Mouse (Mus musculus): ENCODE measurements around the gene Ptpa.
A peak's percentile ranks its signal among the peaks of the same experiment; 100 is the strongest.
"Not testable (repeated sequence)": the region's sequence is repeated elsewhere in the genome, so short reads cannot be mapped to it uniquely, and the experiment has no call there.

Ptpa gene

DNA sequence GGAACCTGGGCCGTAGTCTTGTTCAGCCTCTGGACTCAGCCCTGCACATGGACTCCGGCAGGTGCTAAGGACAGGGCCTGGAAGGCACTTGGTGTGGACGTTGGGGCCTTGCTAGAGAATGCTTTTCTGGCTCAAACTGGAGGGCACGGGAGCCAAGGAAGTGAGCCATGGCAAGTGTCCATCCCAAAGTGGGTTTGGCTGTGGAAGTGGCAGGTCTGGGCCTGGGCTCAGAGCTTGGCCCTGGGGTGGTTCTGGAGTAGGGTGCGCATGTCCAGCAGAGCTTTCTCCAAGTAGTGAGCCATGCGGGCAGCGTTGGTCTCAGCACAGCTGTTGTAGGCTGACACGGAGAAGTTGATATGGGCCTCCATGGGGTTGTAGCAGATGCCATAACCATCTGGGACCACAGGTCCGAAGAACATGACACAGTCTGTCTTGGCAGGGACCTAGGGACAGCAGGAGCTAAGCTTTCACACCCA is 13.4 kb upstream of the Ptpa start:
- no peak for DNase-seq (ENCODE audit: low spot score)

DNA sequence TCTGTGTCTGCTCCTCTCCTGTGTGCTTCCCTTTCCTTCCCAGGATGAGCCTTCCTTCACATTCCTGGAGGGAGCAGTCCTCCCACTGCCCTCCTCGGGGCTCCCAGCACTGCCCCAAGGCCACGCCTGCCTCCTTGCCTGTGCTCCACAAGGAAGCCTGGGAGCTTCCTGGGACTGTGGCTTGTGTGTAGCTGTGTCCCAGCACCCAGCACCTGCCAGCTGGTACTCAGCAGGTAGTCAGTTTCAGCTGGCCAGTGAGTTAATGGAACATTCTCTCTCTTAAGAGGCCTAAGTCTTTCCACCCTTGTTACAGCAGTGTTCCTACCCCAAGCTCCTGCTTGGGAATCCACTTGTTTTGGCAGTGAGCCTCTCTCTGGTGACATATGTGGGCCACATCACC is 13.0 kb upstream of the Ptpa start:
- no peak for DNase-seq (ENCODE audit: low spot score)

- DNase-seq (ENCODE audit: low spot score) = no peak
These were observed 12.0 kb upstream of the Ptpa start for GRCm38 (mm10) chr2:30403870-30404269.

DNA sequence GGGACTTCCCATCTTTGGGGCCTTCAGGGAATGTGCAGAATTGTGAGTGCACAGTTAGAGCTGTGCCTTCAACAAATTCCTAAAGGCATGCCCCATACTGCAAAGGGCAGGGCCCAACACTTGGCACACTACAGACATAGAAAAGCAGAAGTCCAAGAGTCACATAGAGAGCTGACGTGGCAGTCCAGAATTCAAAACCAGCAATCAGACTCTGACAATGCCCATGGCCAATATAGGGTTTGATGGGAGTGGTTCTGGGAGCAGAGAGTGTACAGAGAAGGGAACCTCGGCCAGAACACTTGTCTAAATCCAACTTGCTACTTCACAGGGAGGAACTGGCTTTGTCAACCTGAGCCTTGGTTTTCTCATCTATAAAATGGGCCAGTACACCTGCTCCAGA is 8.6 kb upstream of the Ptpa start:
- DNase-seq (ENCODE audit: low spot score) = no peak

DNA sequence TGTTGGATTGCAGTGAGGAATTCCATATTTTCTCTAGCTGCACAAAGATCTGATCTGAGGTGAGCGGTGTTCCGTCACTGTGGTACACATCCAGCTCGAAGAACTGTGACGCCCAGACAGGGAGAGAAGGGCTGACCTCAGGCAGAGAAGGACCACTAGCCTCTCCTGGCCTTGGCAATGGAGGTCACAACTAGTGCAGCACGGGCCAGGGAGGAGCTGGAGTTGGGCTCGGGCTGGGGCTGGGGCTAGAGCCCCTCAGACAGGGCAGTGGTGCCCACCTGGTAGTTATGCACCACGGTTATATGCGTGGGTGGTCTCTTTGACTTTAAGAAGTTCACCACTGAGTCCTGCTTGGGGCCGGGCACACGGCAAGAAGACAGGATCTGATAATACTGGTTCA is 8.1 kb upstream of the Ptpa start:
- no peak for DNase-seq (ENCODE audit: low spot score)

DNA sequence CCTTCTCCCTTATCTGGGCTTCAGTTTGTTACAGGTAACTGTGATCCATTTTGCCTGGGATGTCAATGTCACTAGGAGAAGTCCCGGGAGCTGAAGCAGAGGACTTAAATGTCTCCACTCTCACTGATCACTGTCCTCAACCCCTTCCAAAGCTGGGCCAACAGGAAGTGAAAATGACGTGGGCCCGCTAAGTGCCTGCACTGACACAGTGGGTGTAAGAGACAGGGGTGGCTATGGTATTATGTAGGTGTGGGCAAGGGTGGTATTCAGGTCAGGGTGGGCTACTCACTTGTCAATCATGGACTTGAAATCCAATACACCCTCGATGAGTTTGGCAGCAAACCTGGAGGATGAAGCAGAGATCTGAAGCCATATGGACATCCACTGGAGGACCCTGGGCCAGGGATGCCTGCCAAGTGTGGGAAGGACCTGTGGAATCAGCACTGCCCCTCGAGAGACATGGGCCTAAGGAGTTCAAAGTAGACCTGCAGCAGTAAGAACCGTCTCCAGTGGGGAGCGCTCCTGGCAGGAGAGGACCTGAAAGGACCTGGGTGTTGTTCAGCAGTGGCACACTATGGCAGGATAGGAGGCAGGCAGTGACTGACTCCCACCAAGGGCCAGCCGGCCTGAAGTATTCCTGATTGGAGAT is 7.3 kb upstream of the Ptpa start:
- DNase-seq (ENCODE audit: low spot score) = no peak

DNA sequence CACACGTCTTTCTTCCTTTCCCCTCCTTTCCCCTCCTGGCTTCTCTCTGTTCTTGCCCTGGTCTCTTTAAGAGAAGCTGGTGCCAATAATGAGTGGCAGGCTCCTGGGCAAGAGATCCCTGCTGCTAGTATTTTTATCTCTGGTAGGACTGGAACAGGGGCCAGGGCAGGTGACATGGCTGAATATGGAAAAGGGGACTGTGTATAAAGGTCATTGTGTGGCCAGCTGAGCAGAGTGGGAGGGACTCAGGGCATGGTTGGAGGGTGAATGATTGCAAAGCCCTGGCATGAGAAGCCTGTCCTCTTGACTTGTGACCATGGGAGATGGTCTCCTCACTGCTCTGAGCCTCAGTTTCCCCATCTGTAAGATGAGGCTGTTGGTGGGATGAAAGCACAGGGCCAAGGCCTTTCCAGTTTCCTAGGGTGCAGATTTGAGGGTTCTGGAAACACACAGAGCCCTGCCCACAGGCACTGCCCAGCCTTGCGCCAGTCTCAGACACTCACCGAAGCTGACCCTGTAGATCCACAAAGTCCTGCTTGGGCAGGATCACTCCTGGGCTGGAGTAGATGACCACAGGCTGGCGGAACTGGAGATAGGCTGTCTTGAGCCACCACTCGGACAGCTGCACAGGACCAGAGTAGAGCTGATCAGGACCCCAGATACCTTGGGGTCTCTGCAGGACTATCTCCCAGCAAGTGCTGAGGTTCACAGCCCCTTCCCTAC is 6.2 kb upstream of the Ptpa start:
- DNase-seq (ENCODE audit: low spot score) = no peak

DNA sequence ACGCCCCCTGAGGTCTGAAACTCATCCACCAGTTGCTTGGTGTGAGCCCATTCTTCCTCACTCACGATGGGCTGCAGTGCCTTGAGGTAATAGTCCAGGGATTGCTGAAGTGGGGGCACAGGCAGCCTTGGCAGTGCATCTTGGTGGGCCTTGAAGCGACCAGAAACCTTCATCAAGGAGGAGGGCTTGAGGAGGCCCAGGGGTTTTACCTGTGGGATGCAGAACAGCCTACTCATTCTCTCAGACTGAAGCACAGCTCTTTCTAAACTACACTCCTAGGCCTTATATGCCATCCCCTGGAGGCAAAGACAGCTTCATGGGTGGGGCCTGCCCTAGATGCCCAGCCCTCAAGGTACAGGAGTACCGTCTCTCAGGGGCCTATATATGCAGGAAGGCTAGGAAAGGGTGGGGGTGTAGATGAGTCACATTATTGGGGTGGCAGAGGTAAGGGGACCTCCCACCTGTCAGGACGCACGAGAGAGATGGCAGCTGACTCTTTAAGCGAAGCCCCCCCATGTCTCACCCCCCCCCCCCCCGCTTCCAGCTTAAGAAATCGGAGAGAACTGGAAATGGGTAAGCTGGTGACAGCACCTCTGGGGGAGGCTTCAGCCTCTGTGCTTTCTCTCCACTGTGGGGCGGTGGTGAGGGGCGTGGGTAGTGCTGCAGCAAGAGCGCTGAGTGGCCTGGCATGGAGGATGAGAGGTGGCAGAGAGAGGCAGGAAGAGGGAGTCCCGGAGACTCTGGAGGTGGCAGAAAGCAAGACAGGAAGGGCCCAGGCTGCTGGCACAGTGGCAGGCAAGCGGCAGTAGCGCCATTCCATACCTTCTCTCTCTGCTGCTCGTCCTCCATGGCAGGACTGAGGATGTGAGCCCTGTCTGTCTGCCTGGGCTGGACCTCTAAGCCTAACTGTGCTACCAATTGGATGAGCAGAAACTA is 2.5 kb upstream of the Ptpa start:
- DNase-seq (ENCODE audit: low spot score) = no peak

DNA sequence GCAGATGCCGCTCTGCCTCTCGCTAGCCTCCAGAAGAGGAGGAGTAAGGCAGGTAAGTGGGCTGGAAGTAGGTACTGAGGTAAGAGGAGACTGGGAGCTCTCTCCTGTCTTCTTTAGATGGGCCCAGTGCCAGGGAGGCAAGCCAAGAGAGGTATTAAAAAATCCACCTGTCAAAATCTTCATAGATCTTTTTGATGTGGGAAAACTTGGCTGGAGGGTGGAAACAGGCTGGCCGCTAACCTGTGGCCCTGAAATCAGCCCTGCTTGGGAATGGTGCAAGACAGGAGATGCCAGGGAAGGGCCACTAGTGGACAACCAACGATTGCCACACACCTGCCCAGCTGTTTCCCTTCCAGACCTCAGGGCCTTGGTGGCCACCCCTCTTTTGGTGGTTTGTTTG is 1.7 kb upstream of the Ptpa start:
- DNase-seq (ENCODE audit: low spot score) = no peak

GRCm38 (mm10) chr2:30414681-30415080 is 1.2 kb upstream of the Ptpa start:
- DNase-seq (ENCODE audit: low spot score) = peak; percentile 13

GRCm38 (mm10) chr2:30415157-30415935 is 493 bp upstream of the Ptpa start, which contains the start of gene Crat:
Crat (minus strand) TSS chr2:30415813.
- peak; percentile 92 for DNase-seq (ENCODE audit: low spot score)

GRCm38 (mm10) chr2:30416649-30416965 is 768 bp downstream of the Ptpa start:
- DNase-seq (ENCODE audit: low spot score) = no peak

DNA sequence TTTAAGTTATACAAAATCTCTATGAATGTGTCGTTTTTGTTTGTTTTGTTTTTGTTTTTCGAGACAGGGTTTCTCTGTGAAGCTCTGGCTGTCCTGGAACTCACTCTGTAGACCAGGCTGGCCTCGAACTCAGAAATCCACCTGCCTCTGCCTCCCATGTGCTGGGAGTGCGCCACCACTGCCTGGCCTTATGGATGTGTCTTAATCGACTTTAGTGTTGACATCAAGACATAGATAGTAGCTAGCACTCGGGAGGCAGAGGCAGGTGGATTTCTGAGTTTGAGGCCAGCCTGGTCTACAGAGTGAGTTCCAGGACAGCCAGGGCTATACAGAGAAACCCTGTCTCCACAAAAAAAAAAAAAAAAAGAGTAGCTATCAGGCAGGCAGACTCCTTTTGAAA is 1.3 kb downstream of the Ptpa start:
- not testable (repeated sequence) for DNase-seq (ENCODE audit: low spot score)

- no peak for DNase-seq (ENCODE audit: low spot score)
These were observed 1.8 kb downstream of the Ptpa start for GRCm38 (mm10) chr2:30417595-30418165.

- DNase-seq (ENCODE audit: low spot score) = no peak
These were observed 2.4 kb downstream of the Ptpa start for GRCm38 (mm10) chr2:30418259-30418658.

DNA sequence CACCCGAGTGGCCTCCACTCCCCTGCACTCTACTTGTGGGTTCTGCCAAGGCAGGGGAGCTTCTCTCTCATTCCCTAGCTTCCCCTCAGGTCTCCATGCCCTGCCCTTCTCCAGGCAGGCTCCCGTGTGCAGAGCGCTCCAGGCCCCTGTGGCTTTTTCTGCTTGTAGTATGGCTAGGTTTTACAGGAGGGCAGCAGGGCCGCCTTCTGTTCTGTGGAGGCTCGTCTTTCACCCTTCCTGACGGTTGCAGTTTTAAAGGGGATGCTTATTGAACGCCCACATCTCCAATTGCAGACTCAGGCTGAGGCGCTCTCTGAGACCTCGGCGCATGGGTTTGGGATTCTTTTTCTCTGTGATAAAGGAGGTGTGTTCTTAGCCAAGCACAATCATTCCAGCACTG is 3.3 kb downstream of the Ptpa start:
- DNase-seq (ENCODE audit: low spot score) = peak; percentile 42

GRCm38 (mm10) chr2:30421432-30421831 is 5.6 kb downstream of the Ptpa start:
- no peak for DNase-seq (ENCODE audit: low spot score)

DNA sequence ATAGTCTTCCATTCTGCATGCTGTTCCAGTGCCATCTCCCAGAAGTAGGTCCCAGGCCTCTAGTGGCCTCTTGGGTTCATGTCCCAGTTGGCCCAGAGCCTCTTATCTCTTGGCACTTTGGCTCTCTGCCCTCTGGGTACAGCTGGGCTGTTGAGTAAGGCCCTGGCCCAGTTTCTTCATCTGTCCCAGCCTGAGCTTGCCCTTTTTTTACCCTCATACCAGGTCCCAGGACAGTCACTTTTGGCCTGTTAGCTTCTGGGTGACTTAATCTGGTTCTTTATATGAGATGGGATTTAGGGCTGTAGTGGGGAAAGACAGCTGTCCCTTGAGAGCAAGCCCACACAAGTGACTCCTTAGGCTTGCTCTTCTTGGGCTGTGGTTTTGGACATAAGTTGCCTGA is 13.3 kb downstream of the Ptpa start:
- DNase-seq (ENCODE audit: low spot score) = no peak

- peak; percentile 58 for DNase-seq (ENCODE audit: low spot score)
These were observed 19.7 kb downstream of the Ptpa start for GRCm38 (mm10) chr2:30435326-30436155.

DNA sequence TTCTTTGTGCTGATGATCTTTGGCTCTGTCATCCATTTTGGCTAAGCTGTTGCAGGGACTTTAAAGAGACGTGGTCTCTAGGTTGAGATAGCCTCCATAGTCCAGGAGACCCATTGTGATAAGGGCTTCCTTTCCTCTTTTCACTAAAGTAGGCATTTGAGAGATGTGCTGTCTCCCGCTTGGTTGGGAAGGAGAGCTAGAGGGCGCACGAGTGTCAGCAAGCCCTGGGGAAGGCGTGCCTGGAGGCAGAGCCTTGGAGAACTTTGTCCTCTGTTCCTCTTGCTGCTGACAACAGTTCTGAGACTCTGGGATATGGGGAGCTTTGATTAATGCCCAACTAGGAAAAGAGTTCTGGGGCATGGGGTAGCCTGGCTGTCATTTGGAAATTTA is 20.3 kb downstream of the Ptpa start:
- peak; percentile 56 for DNase-seq (ENCODE audit: low spot score)

DNA sequence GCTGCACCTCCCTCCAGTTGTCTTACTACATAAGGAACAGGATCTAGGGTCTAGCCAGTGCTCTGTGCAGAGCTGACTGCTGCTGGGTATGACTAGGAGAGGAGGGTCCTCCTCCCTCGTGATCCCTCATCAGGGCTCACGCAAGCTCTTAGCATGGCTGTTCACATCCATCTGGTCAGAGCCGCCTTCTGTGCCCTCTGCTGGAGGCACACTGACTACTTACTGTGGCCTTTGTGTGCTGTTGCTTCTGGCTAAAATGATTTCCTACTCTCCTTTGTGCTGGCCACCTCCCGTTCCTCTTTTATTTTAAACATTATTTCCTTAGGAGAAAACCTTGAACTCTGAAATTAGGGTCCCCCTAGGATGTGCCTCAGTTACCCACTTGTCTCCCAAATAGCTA is 21.0 kb downstream of the Ptpa start:
- no peak for DNase-seq (ENCODE audit: low spot score)

Data from yolk sac, embryonic 10.5 days (tissue).